ENCODE assay signal across 8 mouse cellular contexts in the genomic region with DNA sequence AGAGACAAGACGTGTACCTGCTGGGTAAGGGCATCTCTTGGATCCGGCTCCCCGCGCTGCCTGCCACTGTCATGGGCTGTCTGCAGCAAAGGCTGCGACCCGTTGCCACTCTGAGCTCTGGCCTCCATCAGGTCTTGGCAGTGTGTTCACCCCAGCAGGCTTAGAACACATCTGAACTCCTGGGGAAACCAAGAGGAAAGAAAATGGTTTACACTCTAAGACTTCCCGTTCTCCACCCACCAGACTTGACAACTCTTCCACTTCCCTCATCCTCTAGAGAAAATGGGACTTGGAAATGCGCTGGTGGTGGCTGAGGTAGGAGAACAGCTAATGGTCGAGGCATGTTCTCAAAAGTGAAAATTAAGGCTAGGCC. TPM values are rescaled to one million over a fixed set of nuclear protein-coding genes. Genes with fewer than 3 reads are reported as not detected.
DNase-seq lines count a peak whose midpoint lies in the region; ATAC-seq and TF ChIP-seq lines count a peak whose summit lies in the region.

No protein-coding gene starts in this region.

- peak overlapping the region; percentile 95 for H3K4me2 ChIP-seq in forebrain, embryonic 13.5 days
- peak overlapping the region; percentile 74 for H3K4me2 ChIP-seq in liver, embryonic 15.5 days
- H3K4me2 ChIP-seq in stomach, embryonic 14.5 days (replicated peaks; ENCODE audit: low read depth, low read length) = peak overlapping the region; percentile 96

- no peak for ATAC-seq in forebrain, embryonic 13.5 days
- no peak for ATAC-seq in liver, embryonic 15.5 days (ENCODE audit: insufficient read depth)
- ATAC-seq in stomach, embryonic 14.5 days (ENCODE audit: insufficient number of reproducible peaks, insufficient read depth, low FRiP score, low read depth) = no peak

- DNase-seq in liver, adult 2 months (ENCODE audit: extremely low read depth, low read depth, low spot score) = no peak
- no peak for DNase-seq in liver
- DNase-seq in brain, adult 2 months (ENCODE audit: low read depth, low spot score) = peak; percentile 66
- DNase-seq in kidney, adult 18-20 months = peak; percentile 47
- no peak for DNase-seq in spleen, adult 12 weeks (ENCODE audit: low spot score)

- H3K4me1 ChIP-seq in liver, adult 2 months (ENCODE audit: control insufficient read depth, insufficient read depth, low read length) = peaks cover 2% of the 10 kb centered on the region
- peaks cover 24% of the 10 kb centered on the region for H3K4me1 ChIP-seq in forebrain, embryonic 13.5 days
- peaks cover 3% of the 10 kb centered on the region; the same call in 1 of the 2 replicates for H3K4me1 ChIP-seq in liver, embryonic 15.5 days (replicated peaks)
- H3K4me1 ChIP-seq in stomach, embryonic 14.5 days (ENCODE audit: control insufficient read depth, insufficient read depth, low read length) = peaks cover 14% of the 10 kb centered on the region

- TF ChIP-seq POLR2A in liver, adult 2 months (IDR thresholded peaks at IDR 0.05; ENCODE audit: extremely low read depth, insufficient read depth, low read length) = no peak

- H3K4me3 ChIP-seq in liver, adult 2 months (ENCODE audit: insufficient read depth, low read depth, low read length) = peak overlapping the region; percentile 20; the same call in 1 of the 2 replicates
- peak overlapping the region; percentile 79 for H3K4me3 ChIP-seq in forebrain, embryonic 13.5 days
- peak overlapping the region; percentile 58; the same call in 1 of the 2 replicates for H3K4me3 ChIP-seq in liver, embryonic 15.5 days (replicated peaks)
- peak overlapping the region; percentile 81 for H3K4me3 ChIP-seq in stomach, embryonic 14.5 days (ENCODE audit: low read depth, low read length)

- H3K9ac ChIP-seq in liver, adult 2 months (ENCODE audit: low read depth, low read length) = no peak overlapping the region
- peak overlapping the region; percentile 86 for H3K9ac ChIP-seq in forebrain, embryonic 13.5 days
- H3K9ac ChIP-seq in liver, embryonic 15.5 days = no peak overlapping the region
- peak overlapping the region; percentile 90 for H3K9ac ChIP-seq in stomach, embryonic 14.5 days (replicated peaks; ENCODE audit: low read depth, low read length)

- H3K27ac ChIP-seq in liver, adult 2 months (replicated peaks; ENCODE audit: insufficient read depth, low read depth, low read length) = no peak overlapping the region
- no peak overlapping the region for H3K27ac ChIP-seq in forebrain, embryonic 13.5 days
- H3K27ac ChIP-seq in liver, embryonic 15.5 days (replicated peaks) = no peak overlapping the region
- H3K27ac ChIP-seq in stomach, embryonic 14.5 days (ENCODE audit: low read length) = peak overlapping the region; percentile 36; the same call in 1 of the 2 replicates

- 78% methylated on average over 9 of the region's 9 CpGs for WGBS in liver, adult 2 months
- WGBS in forebrain, embryonic 13.5 days = 30% methylated on average over 9 of the region's 9 CpGs
- 54% methylated on average over 9 of the region's 9 CpGs for WGBS in liver, embryonic 15.5 days (ENCODE audit: insufficient replicate concordance)
- 31% methylated on average over 9 of the region's 9 CpGs for WGBS in stomach, embryonic 14.5 days

- no peaks in the 10 kb centered on the region for H3K27me3 ChIP-seq in liver, adult 2 months (ENCODE audit: control insufficient read depth, insufficient read depth, low read length)
- H3K27me3 ChIP-seq in forebrain, embryonic 13.5 days = peaks cover 9% of the 10 kb centered on the region; the same call in 1 of the 2 replicates
- H3K27me3 ChIP-seq in liver, embryonic 15.5 days = peaks cover 51% of the 10 kb centered on the region
- H3K27me3 ChIP-seq in stomach, embryonic 14.5 days (ENCODE audit: control insufficient read depth, insufficient read depth, low read length) = no peaks in the 10 kb centered on the region

- no peaks in the 10 kb centered on the region for H3K79me2 ChIP-seq in liver, adult 2 months (ENCODE audit: control insufficient read depth, insufficient read depth, low read length)

- H3K9me3 ChIP-seq in forebrain, embryonic 13.5 days (replicated peaks) = no peaks in the 10 kb centered on the region
- H3K9me3 ChIP-seq in liver, embryonic 15.5 days (replicated peaks) = no peaks in the 10 kb centered on the region
- H3K9me3 ChIP-seq in stomach, embryonic 14.5 days (ENCODE audit: control insufficient read depth, low read depth, low read length) = no peaks in the 10 kb centered on the region

- no peaks in the 10 kb centered on the region for H3K36me3 ChIP-seq in liver, adult 2 months (ENCODE audit: control insufficient read depth, insufficient read depth, low read length)
- peaks cover 6% of the 10 kb centered on the region; the same call in 1 of the 2 replicates for H3K36me3 ChIP-seq in forebrain, embryonic 13.5 days (ENCODE audit: poor library complexity, severe bottlenecking)
- 0 out of 2 replicates have a peak, but pooled peaks cover 8% of the 10 kb centered on the region for H3K36me3 ChIP-seq in liver, embryonic 15.5 days (replicated peaks)
- H3K36me3 ChIP-seq in stomach, embryonic 14.5 days (ENCODE audit: control insufficient read depth, insufficient read depth, low read length) = peaks cover 9% of the 10 kb centered on the region; the same call in 1 of the 2 replicates

- TF ChIP-seq CTCF in liver, adult 2 months (IDR thresholded peaks at IDR 0.05; ENCODE audit: low read depth, low read length) = no peak

RNA-seq across cellular contexts. Expression of a gene that starts 3.0 kb away (rescaled TPM):
- 1.1 and 1.2 TPM in 2 replicates for total RNA-seq in liver, adult 2 months (2014; rRNA removed)
- polyA plus RNA-seq in liver, adult 2 months (2012; rRNA removed) = 0.93 and 1.1 TPM in 2 replicates
- 21.4 and 27.4 TPM in 2 replicates for polyA plus RNA-seq in forebrain, embryonic 13.5 days (2015; fragmentation: Nextera tagmentation; extraction: Ambion mirVana)
- polyA plus RNA-seq in liver, embryonic 15.5 days (2015; fragmentation: Nextera tagmentation; extraction: Ambion mirVana) = 2.6 and 3.2 TPM in 2 replicates
- polyA plus RNA-seq in stomach, embryonic 14.5 days (2014; fragmentation: Nextera tagmentation; extraction: Ambion mirVana) = 65.1 and 65.5 TPM in 2 replicates

Comparison
In these comparisons a context has a peak if more than half of its experiments do, and no peak if none do; other contexts are left out.
1. DNase-seq: peak in brain, adult 2 months (single experiment) and kidney, adult 18-20 months (single experiment); none in liver, adult 2 months (single experiment), liver (single experiment) and spleen, adult 12 weeks (single experiment).
2. H3K4me3 ChIP-seq: peak in every context shown above with its lines; median percentile 81 in stomach, embryonic 14.5 days; 79 in forebrain, embryonic 13.5 days; 58 in liver, embryonic 15.5 days; 20 in liver, adult 2 months.
3. H3K9ac ChIP-seq: peak in forebrain, embryonic 13.5 days (single experiment) and stomach, embryonic 14.5 days (single experiment); none in liver, adult 2 months (single experiment) and liver, embryonic 15.5 days (single experiment).
4. Peak in every context shown above with its lines, with median percentiles within 50 percentile points of each other: H3K4me2 ChIP-seq.